Mouse (Mus musculus) heart, adult 2 months (tissue): ENCODE data around the gene Pdzd9. TPM values are rescaled to one million over a fixed set of nuclear protein-coding genes. Genes with fewer than 3 reads are reported as not detected.

Source experiments
- DNase-seq, 2 experiments: peaks; one replicate each; pipeline ENCODE4 v3.0.0; 2021
- H3K27ac ChIP-seq: fragments of 200-600 bp; 2 replicates; pipeline ENCODE4 v1.8.1; 2022
- H3K27me3 ChIP-seq: fragments of 200-500 bp; 2 replicates; pipeline ENCODE4 v1.6.1; 2012; ENCODE audit warnings: mild to moderate bottlenecking, low read length, inconsistent platforms, mixed read lengths; ENCODE audit not compliant: control insufficient read depth, insufficient read depth
- H3K36me3 ChIP-seq: fragments of 200-500 bp; 2 replicates; pipeline ENCODE4 v1.6.1; 2012; ENCODE audit warnings: low read length, inconsistent platforms; ENCODE audit not compliant: control insufficient read depth, insufficient read depth
- H3K4me1 ChIP-seq: fragments of 200-500 bp; 2 replicates; pipeline ENCODE4 v1.6.1; 2011; ENCODE audit warnings: low read length; ENCODE audit not compliant: control insufficient read depth, insufficient read depth
- H3K4me3 ChIP-seq: fragments of 200-600 bp; 2 replicates; pipeline ENCODE4 v1.8.1; 2022
- H3K79me2 ChIP-seq: fragments of 200-500 bp; replicated peaks from 2 replicates; pipeline ENCODE4 v1.6.1; 2012; ENCODE audit warnings: mild to moderate bottlenecking, inconsistent platforms, low read length, moderate library complexity, mixed read lengths; ENCODE audit not compliant: control insufficient read depth, insufficient read depth
- H3K9ac ChIP-seq: fragments of 200-500 bp; 2 replicates; pipeline ENCODE4 v1.6.1; 2012; ENCODE audit warnings: low read depth, mild to moderate bottlenecking, control low read depth, inconsistent platforms, low read length, mixed read lengths
- CTCF ChIP-seq: fragments of 200-600 bp; IDR thresholded peaks from 2 replicates; pipeline ENCODE4 v1.8.1; 2022; ENCODE audit warnings: antibody characterized with exemption, mild to moderate bottlenecking, moderate library complexity
- EP300 ChIP-seq: fragments of 200-500 bp; IDR thresholded peaks from 2 replicates; pipeline ENCODE4 v1.6.1; 2011; ENCODE audit warnings: low read depth, low read length, control low read depth; ENCODE audit not compliant: insufficient read depth
- POLR2A ChIP-seq: fragments of 200-500 bp; IDR thresholded peaks from 2 replicates; pipeline ENCODE4 v1.6.1; 2011; ENCODE audit warnings: mild to moderate bottlenecking, low read depth, low read length, control low read depth; ENCODE audit not compliant: insufficient read depth
- WGBS: fragments of 180-500 bp; shearing (Covaris S2); methylation state at CpG from one replicate; pipeline ENCODE4 v1.1.7; 2018; 5-methylcytosine and 5-hydroxymethylcytosine counted together
- intact Hi-C: fragments of 180-260 bp; cut with DNase I; formaldehyde crosslinking; loops from one replicate; pipeline ENCODE4 v1.15.1; 2025
- polyA plus RNA-seq: library from polyadenylated mRNA; depleted of rRNA; stranded (reverse); fragments of >200 nt; gene quantifications from 2 replicates; pipeline ENCODE4 v1.2.3, GENCODE M21; 2012; rRNA removed
- total RNA-seq, 2 experiments: library from RNA; stranded (reverse); gene quantifications; 2 replicates each; pipeline ENCODE4 v1.2.3; 2021

The Pdzd9 gene
- total and polyA plus RNA-seq, 3 experiments = not detected

DNA sequence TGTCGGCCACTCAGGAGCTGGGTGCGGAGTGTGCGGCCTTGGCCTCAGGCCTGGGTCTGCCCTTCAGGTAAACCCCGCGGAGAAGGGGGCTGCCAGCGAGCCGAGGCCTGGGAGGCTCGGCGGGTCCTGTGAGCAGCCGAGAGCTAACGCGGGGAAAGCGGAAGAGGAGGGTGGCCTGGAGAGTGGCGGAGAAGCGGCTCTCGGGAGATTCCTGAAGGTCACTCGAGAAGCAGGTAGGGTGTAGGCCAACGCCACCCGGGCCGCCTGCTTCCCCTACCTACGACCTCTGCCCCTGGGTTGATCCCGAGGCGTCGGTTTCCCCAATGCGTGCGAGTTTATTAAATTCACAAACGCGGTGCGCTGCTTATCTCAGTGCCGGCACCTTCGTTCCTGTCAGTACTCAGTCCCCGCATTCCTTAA is 34.8 kb downstream of the Pdzd9 start:
- H3K27me3 ChIP-seq = no peaks in the 10 kb centered on the region
- H3K36me3 ChIP-seq = peaks cover 31% of the 10 kb centered on the region
- H3K4me1 ChIP-seq = peaks cover 6% of the 10 kb centered on the region
- peaks cover 6% of the 10 kb centered on the region; the same call in 1 of the 2 replicates for H3K79me2 ChIP-seq
- peak overlapping the region; percentile 88 for H3K9ac ChIP-seq
- intact Hi-C loops = loop anchor here (10.0 kb wide), 3 partner anchors 279 to 511 kb away; partner anchors contain the start of genes Mettl9 and Polr3e
- DNase-seq = no peak
- under 1% methylated on average over 32 of the region's 32 CpGs for WGBS
- peak overlapping the region; percentile 79 for H3K4me3 ChIP-seq
- TF ChIP-seq POLR2A (no peak), CTCF (no peak)
- H3K27ac ChIP-seq = peak overlapping the region; percentile 99

DNA sequence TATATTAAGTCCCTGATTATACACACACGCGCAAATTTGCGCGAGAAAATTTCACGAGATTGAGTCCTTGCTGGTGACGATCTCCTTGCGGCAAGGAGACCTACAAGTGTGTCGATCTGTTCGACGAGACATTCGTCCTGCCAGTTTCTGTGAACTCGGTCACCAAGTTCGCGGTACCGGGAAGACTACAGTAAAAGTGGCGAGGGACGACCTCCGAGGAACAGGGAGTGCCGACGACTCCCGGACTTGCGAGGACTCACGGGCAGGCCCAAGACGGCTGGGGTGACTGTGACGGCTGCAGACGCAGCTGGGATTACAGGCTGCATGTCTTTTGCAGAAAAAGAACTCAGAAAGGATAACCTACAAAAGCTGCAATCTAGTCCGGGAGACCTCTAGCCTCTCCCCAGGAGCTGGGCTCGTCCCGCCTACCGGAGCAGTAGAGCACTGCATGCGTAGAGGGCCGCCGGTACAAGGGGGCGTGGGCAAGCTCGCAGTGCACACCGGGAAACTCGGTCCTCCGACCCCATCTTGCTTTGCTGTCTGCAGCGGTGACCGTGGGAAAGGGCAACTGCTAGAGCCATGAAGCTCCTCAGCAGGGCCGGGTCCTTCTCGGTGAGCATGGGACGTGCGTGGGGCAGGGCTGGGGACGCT is 35.3 kb downstream of the Pdzd9 start, which contains the start of gene Uqcrc2:
Uqcrc2 (plus strand) TSS at position 466 of the 651 bp plus-strand sequence.
- TF ChIP-seq POLR2A (peak; percentile 96), CTCF (peak; percentile 84), EP300 (peak; percentile 47; the same call in 1 of the 2 replicates)
- H3K4me1 ChIP-seq = peaks cover 6% of the 10 kb centered on the region
- H3K9ac ChIP-seq = peak within 1 kb of the TSS; percentile 88
- under 1% methylated on average over 45 of the region's 45 CpGs for WGBS
- H3K79me2 ChIP-seq = peaks cover 6% of the 10 kb centered on the region; the same call in 1 of the 2 replicates
- DNase-seq = peak; percentile 89 to 90
- peak within 1 kb of the TSS; percentile 99 for H3K27ac ChIP-seq
- H3K36me3 ChIP-seq = peaks cover 28% of the 10 kb centered on the region
- H3K4me3 ChIP-seq = peak within 1 kb of the TSS; percentile 79
- H3K27me3 ChIP-seq = no peaks in the 10 kb centered on the region
- intact Hi-C loops = loop anchor here (5.0 to 10.0 kb wide), 4 partner anchors 187 to 510 kb away; partner anchors contain the start of genes Mettl9 and Polr3e

DNA sequence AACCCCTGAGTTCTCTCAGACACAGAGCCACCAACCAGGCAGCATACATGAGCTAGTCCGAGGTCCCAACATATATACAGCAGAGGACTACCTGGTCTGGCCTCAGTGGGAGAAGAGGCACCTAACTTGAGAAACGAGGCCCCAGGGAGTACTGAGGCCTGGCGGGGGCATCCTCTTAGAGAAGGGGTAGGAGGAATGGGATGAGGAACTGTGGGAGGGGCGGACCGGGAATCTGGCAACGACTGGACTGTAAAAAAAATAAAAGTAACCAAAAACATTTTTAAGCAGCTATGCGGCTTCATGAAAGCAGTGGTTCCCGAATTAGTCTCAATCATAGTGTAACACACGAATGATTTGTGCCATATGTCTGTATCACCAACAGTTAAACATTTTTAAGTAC is 35.8 kb downstream of the Pdzd9 start:
- Histone ChIP-seq H3K4me1 (peaks cover 6% of the 10 kb centered on the region), H3K4me3 (peak overlapping the region; percentile 79), H3K27ac (peak overlapping the region; percentile 99), H3K79me2 (peaks cover 6% of the 10 kb centered on the region; the same call in 1 of the 2 replicates), H3K36me3 (peaks cover 23% of the 10 kb centered on the region), H3K9ac (peak overlapping the region; percentile 79), H3K27me3 (no peaks in the 10 kb centered on the region)
- DNase-seq = peak in 1 of 2 experiments; percentile 18
- 7% methylated on average over 9 of the region's 9 CpGs for WGBS
- intact Hi-C loops = loop anchor here (5.0 to 10.0 kb wide), 4 partner anchors 188 to 510 kb away; partner anchors contain the start of genes Mettl9 and Polr3e
- TF ChIP-seq EP300 (no peak), CTCF (no peak), POLR2A (no peak)

DNA sequence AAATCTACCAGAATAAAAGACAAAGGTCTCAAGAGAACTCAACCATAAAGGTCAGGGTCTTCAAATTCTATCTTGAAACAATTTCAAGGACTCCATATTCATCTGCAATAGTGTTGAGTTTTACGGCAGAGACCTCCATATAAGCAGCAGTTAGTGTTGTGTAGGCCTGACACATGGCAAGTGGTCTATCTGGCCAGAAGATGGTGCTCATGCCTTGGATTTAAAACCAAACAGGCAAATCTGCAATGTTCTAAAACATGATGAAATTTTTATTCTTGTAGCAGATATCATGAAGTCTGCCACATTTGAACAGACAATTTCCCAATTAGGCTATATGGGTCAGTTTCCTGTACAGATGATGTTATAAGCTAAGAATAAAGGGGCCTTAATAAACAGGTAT is 37.6 kb downstream of the Pdzd9 start:
- peaks cover 6% of the 10 kb centered on the region for H3K4me1 ChIP-seq
- no peak overlapping the region for H3K9ac ChIP-seq
- peaks cover 6% of the 10 kb centered on the region; the same call in 1 of the 2 replicates for H3K79me2 ChIP-seq
- H3K27me3 ChIP-seq = no peaks in the 10 kb centered on the region
- no peak for DNase-seq
- peaks cover 9% of the 10 kb centered on the region for H3K36me3 ChIP-seq
- intact Hi-C loops = loop anchor here (5.0 to 10.0 kb wide), 4 partner anchors 190 to 508 kb away; partner anchors contain the start of genes Mettl9 and Polr3e
- TF ChIP-seq POLR2A (no peak), EP300 (no peak), CTCF (peak; percentile 65)
- 67% methylated on average over 1 of the region's 1 CpGs for WGBS
- no peak overlapping the region for H3K27ac ChIP-seq
- no peak overlapping the region for H3K4me3 ChIP-seq

DNA sequence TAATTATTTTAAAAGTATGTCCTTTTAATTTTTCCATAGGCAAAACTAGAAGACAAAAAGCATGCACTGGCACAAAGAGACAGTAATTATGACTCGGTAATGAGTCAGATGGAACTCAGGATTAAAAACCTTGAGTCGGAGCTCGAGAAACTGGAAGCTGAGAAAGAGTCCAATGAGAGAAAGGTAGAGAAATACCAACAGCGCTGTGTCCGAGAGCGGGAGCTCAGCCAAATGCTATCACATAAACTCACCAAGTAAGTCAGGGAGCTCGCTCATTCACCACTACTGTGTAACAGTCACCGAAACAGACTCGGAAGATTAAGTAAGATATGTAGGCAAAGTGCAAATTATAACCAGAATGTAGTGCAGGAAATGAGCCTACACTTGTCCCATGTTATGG is 49.3 kb downstream of the Pdzd9 start:
- no peaks in the 10 kb centered on the region for H3K79me2 ChIP-seq
- WGBS = 80% methylated on average over 9 of the region's 9 CpGs
- H3K4me1 ChIP-seq = no peaks in the 10 kb centered on the region
- intact Hi-C loops = no loop called here
- no peak overlapping the region for H3K4me3 ChIP-seq
- H3K27me3 ChIP-seq = no peaks in the 10 kb centered on the region
- no peak overlapping the region for H3K27ac ChIP-seq
- H3K9ac ChIP-seq = no peak overlapping the region
- H3K36me3 ChIP-seq = no peaks in the 10 kb centered on the region
- no peak for DNase-seq
- TF ChIP-seq EP300 (no peak), POLR2A (no peak), CTCF (no peak)

DNA sequence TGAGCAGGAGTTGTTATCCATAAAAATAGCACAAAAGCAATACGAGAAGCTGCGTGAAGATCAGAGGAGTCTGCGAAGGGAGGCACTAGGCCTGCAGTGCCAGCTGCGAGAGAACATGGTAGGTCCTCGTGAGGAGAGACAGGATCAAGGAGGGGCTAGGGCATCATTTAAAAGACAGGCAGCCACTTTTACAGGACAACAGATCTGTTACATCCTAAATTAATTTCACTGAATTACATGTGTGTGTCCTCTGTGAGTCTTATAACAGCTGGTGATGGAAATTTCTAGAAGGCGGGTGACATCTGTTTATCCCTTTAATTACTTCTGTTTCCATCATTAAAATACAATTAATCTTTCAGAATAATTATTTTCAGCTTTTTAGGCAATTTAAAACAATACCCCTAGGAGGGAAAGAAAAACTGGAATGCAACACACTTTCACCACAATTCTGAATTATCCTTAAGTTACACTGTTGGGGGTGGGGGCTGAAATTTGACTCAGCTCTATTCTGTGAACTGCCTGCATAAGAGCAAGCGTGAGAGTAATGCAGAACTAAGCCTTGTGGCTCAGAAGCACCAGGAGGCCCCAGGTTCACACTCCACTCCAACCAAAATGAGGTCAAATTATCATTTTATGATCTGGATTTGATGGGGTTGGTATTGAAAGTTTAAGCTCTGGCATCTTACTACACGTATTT is 49.9 kb downstream of the Pdzd9 start:
- Histone ChIP-seq H3K4me1 (no peaks in the 10 kb centered on the region), H3K27ac (no peak overlapping the region), H3K36me3 (no peaks in the 10 kb centered on the region), H3K9ac (no peak overlapping the region), H3K27me3 (no peaks in the 10 kb centered on the region), H3K4me3 (no peak overlapping the region), H3K79me2 (no peaks in the 10 kb centered on the region)
- no peak for DNase-seq
- 76% methylated on average over 8 of the region's 8 CpGs for WGBS
- intact Hi-C loops = no loop called here
- TF ChIP-seq CTCF (no peak), EP300 (no peak), POLR2A (no peak)

Other genes with a start within 250 kb of the Pdzd9 start
- gene Uqcrc2, start 35.2 kb downstream of the Pdzd9 start, total RNA-seq = 1,000 to 10,000 TPM; 1,049 to 1,165 TPM
- gene Uqcrc2, start 35.2 kb downstream of the Pdzd9 start, polyA plus RNA-seq = 476 and 1,108 TPM in 2 replicates
- gene Mosmo, start 7.3 kb upstream of the Pdzd9 start, total RNA-seq = 10 to 100 TPM; 27.8 to 29.6 TPM
- gene Mosmo, start 7.3 kb upstream of the Pdzd9 start, polyA plus RNA-seq = 27.5 and 32.0 TPM in 2 replicates
- 1 to 10 TPM; 3.1 to 5.0 TPM for gene Vwa3a, start 69.0 kb upstream of the Pdzd9 start, total RNA-seq
- gene Vwa3a, start 69.0 kb upstream of the Pdzd9 start, polyA plus RNA-seq = 4.5 and 7.9 TPM in 2 replicates
- gene Gm5737, start 142.0 kb upstream of the Pdzd9 start, total RNA-seq = under 1 TPM in 1 of 2 experiments, not detected in 1; 0.34 TPM
- 0.56 and 0.70 TPM in 2 replicates for gene Gm5737, start 142.0 kb upstream of the Pdzd9 start, polyA plus RNA-seq
- gene Eef2k, start 172.5 kb upstream of the Pdzd9 start, total RNA-seq = 10 to 100 TPM; 23.9 to 28.9 TPM
- 22.8 and 27.4 TPM in 2 replicates for gene Eef2k, start 172.5 kb upstream of the Pdzd9 start, polyA plus RNA-seq
- 1 to 10 TPM; 8.0 to 8.3 TPM for gene Polr3e, start 247.4 kb upstream of the Pdzd9 start, total RNA-seq
- gene Polr3e, start 247.4 kb upstream of the Pdzd9 start, polyA plus RNA-seq = 6.1 and 8.5 TPM in 2 replicates